ENCODE assay signal across 12 mouse cellular contexts in the genomic region with DNA sequence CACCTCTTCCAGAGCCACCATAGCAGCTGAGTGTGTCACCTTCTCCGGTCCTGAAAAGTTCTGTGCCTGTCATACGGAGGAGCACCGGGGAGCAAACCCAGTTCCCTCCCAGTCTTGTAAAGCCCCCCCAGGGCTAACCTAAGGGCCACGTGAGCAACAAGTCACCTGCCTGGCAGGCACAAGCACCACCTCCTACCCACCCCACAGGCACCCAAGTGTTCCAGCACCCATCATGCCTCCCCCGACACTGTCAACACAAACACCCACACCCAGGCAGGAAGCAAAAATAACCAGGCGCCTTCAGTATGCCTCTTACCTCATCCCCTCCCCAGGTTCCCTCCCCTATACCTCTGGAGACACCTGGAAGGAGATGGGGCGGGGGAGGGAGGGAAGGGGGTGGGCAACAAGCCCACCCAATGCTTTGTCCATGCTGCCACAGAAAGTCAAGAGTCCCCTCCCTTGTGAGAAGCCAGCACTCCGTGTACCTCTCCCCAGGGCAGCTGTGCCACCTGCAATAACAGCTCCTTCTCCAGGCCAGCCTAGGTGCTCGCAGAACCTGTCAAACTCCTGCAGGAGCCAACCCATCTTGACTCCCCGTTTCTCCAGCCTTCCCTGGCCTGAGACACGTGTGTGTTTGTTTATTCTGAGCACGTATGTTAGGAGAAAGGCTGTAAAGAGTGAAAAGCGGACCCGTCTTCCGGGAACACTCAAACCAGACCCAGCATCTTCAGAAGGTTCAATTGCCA. TPM values are rescaled to one million over a fixed set of nuclear protein-coding genes. Genes with fewer than 3 reads are reported as not detected.
DNase-seq lines count a peak whose midpoint lies in the region; ATAC-seq and TF ChIP-seq lines count a peak whose summit lies in the region.
"Had no signal": no experiment of that assay in that cellular context is flagged by ENCODE, and none has a peak within 500 bp of the region (broad histone marks: within the 10 kb centered on the region; RNA-seq: fewer than 3 reads in every experiment).

No protein-coding gene starts in this region.

- no peaks in the 10 kb centered on the region for H3K36me3 ChIP-seq in embryonic facial prominence, embryonic 15.5 days
- no peaks in the 10 kb centered on the region for H3K36me3 ChIP-seq in hindbrain, embryonic 11.5 days (ENCODE audit: control insufficient read depth, insufficient read depth, low read length)
- H3K36me3 ChIP-seq in hindbrain, embryonic 13.5 days: no peaks in the 10 kb centered on the region

- WGBS in embryonic facial prominence, embryonic 15.5 days: 59% methylated on average over 15 of the region's 15 CpGs
- WGBS in olfactory bulb, adult 2 months: 54% methylated on average over 15 of the region's 15 CpGs
- 77% methylated on average over 15 of the region's 15 CpGs for WGBS in hindbrain, embryonic 11.5 days
- WGBS in hindbrain, embryonic 13.5 days: 73% methylated on average over 15 of the region's 15 CpGs

- H3K4me3 ChIP-seq in embryonic facial prominence, embryonic 15.5 days (replicated peaks): no peak overlapping the region
- no peak overlapping the region for H3K4me3 ChIP-seq in olfactory bulb, adult 2 months (ENCODE audit: insufficient read depth, low read depth, low read length)
- no peak overlapping the region for H3K4me3 ChIP-seq in hindbrain, embryonic 11.5 days (ENCODE audit: low read depth, low read length)
- no peak overlapping the region for H3K4me3 ChIP-seq in hindbrain, embryonic 13.5 days

- H3K27me3 ChIP-seq in embryonic facial prominence, embryonic 15.5 days: no peaks in the 10 kb centered on the region
- no peaks in the 10 kb centered on the region; the same call in 1 of the 2 replicates for H3K27me3 ChIP-seq in hindbrain, embryonic 11.5 days (ENCODE audit: control insufficient read depth, insufficient read depth, low read length)
- H3K27me3 ChIP-seq in hindbrain, embryonic 13.5 days: no peaks in the 10 kb centered on the region

- H3K4me1 ChIP-seq in embryonic facial prominence, embryonic 15.5 days: 0 out of 2 replicates have a peak, but pooled peaks cover 9% of the 10 kb centered on the region
- H3K4me1 ChIP-seq in olfactory bulb, adult 2 months (ENCODE audit: control insufficient read depth, insufficient read depth, low read length): peaks cover 31% of the 10 kb centered on the region
- no peaks in the 10 kb centered on the region; the same call in 1 of the 2 replicates for H3K4me1 ChIP-seq in hindbrain, embryonic 11.5 days (replicated peaks; ENCODE audit: control insufficient read depth, insufficient read depth, low read length)
- peaks cover 19% of the 10 kb centered on the region for H3K4me1 ChIP-seq in hindbrain, embryonic 13.5 days (replicated peaks)

- intact Hi-C loops in left cerebral cortex, postnatal 4 days (cut with DNase I): no loop called here

- DNase-seq in left cerebral cortex, adult 11 months (ENCODE audit: low spot score): peak; percentile 71
- DNase-seq in left cerebral cortex, postnatal 4 days: no peak
- peak; percentile 92 for DNase-seq in gonadal fat pad, adult 2 months (ENCODE audit: low read depth)
- no peak for DNase-seq in hindbrain, embryonic 11.5 days (ENCODE audit: low spot score)
- DNase-seq in cerebellum, adult 18-20 months: no peak
- DNase-seq: heart, adult 18-20 months had no signal

- no peak for TF ChIP-seq POLR2A in olfactory bulb, adult 2 months (IDR thresholded peaks at IDR 0.05; ENCODE audit: insufficient read depth, low read depth, low read length)

- peak; percentile 53; the same call in 1 of the 2 replicates for ATAC-seq in embryonic facial prominence, embryonic 15.5 days (ENCODE audit: insufficient number of reproducible peaks, low FRiP score, low TSS enrichment, low read depth)
- no peak for ATAC-seq in hindbrain, embryonic 11.5 days (ENCODE audit: low FRiP score)
- no peak for ATAC-seq in hindbrain, embryonic 13.5 days (ENCODE audit: low FRiP score)
- ATAC-seq: activated CD4-positive, CD25-positive, alpha-beta regulatory T cell, adult 4 months; hindbrain, embryonic 16.5 days had no signal

- H3K9ac ChIP-seq in embryonic facial prominence, embryonic 15.5 days: no peak overlapping the region
- no peak overlapping the region for H3K9ac ChIP-seq in hindbrain, embryonic 11.5 days (ENCODE audit: low read depth, low read length)
- no peak overlapping the region for H3K9ac ChIP-seq in hindbrain, embryonic 13.5 days
- H3K9ac ChIP-seq: liver, embryonic 14.5 days had no signal

- H3K4me2 ChIP-seq in embryonic facial prominence, embryonic 15.5 days (replicated peaks): no peak overlapping the region
- H3K4me2 ChIP-seq in hindbrain, embryonic 11.5 days (replicated peaks; ENCODE audit: low read depth, low read length): no peak overlapping the region
- no peak overlapping the region for H3K4me2 ChIP-seq in hindbrain, embryonic 13.5 days

- H3K9me3 ChIP-seq in embryonic facial prominence, embryonic 15.5 days (replicated peaks): no peaks in the 10 kb centered on the region
- H3K9me3 ChIP-seq in hindbrain, embryonic 11.5 days (ENCODE audit: control insufficient read depth, low read length): no peaks in the 10 kb centered on the region
- no peaks in the 10 kb centered on the region for H3K9me3 ChIP-seq in hindbrain, embryonic 13.5 days

- TF ChIP-seq CTCF in olfactory bulb, adult 2 months (IDR thresholded peaks at IDR 0.05; ENCODE audit: insufficient read depth, low read depth, low read length): no peak

- H3K27ac ChIP-seq in embryonic facial prominence, embryonic 15.5 days (replicated peaks): peak overlapping the region; percentile 65
- peak overlapping the region; percentile 43 for H3K27ac ChIP-seq in olfactory bulb, adult 2 months (ENCODE audit: insufficient read depth, low read depth, low read length)
- H3K27ac ChIP-seq in hindbrain, embryonic 11.5 days (ENCODE audit: low read depth, low read length): no peak overlapping the region
- no peak overlapping the region for H3K27ac ChIP-seq in hindbrain, embryonic 13.5 days
- H3K27ac ChIP-seq: liver, embryonic 14.5 days had no signal

RNA-seq across cellular contexts. Expression of a gene that starts 38.7 kb away (rescaled TPM):
- total RNA-seq in left cerebral cortex, postnatal 4 days (2021): 10 to 100 TPM; 58.8 to 64.4 TPM
- 45.3 and 49.4 TPM in 2 replicates for polyA plus RNA-seq in embryonic facial prominence, embryonic 15.5 days (2015; fragmentation: Nextera tagmentation; extraction: Ambion mirVana)
- 3.6 and 4.6 TPM in 2 replicates for polyA plus RNA-seq in gonadal fat pad, adult 2 months (2012; rRNA removed)
- polyA plus RNA-seq in olfactory bulb, adult 2 months (2012; ENCODE audit: insufficient read depth, insufficient read length, low replicate concordance, missing spikeins): 370 TPM in 1 of 2 replicates, not detected in the other
- 23.3 and 27.6 TPM in 2 replicates for polyA plus RNA-seq in hindbrain, embryonic 11.5 days (2014; fragmentation: Nextera tagmentation; extraction: Ambion mirVana)
- 27.4 and 29.0 TPM in 2 replicates for polyA plus RNA-seq in hindbrain, embryonic 13.5 days (2015; fragmentation: Nextera tagmentation; extraction: Ambion mirVana)

Comparison
In these comparisons a context has a peak if more than half of its experiments do, and no peak if none do; other contexts are left out.
1. DNase-seq: peak in left cerebral cortex, adult 11 months (single experiment) and gonadal fat pad, adult 2 months (single experiment); none in left cerebral cortex, postnatal 4 days (single experiment), hindbrain, embryonic 11.5 days (single experiment) and cerebellum, adult 18-20 months (0 of 2).
2. H3K27ac ChIP-seq: peak in embryonic facial prominence, embryonic 15.5 days (single experiment) and olfactory bulb, adult 2 months (single experiment); none in hindbrain, embryonic 11.5 days (single experiment) and hindbrain, embryonic 13.5 days (single experiment).